Mouse (Mus musculus): Measurements from ENCODE around the gene Tlx3.

The Tlx3 gene

DNA sequence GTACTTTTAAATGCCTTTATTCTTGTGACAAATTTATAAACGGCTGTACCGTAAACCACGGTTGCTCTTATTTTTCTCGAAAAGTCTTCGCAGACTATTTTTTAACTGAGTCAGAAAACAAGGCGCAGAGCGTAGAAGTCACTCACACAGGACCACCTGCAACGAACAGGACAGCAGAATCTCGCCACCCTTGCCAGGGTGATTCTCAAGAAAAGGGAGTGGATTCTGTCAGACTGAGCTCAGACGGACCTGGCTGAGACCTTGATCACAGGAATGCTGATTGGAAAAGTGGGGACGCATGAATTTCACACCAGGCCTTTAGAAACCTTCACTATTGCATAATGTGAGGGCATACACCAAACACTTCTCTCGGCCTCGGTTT is 6.3 kb downstream of the Tlx3 start:
- DNase-seq (ENCODE audit: low read depth, low spot score): no peak

DNA sequence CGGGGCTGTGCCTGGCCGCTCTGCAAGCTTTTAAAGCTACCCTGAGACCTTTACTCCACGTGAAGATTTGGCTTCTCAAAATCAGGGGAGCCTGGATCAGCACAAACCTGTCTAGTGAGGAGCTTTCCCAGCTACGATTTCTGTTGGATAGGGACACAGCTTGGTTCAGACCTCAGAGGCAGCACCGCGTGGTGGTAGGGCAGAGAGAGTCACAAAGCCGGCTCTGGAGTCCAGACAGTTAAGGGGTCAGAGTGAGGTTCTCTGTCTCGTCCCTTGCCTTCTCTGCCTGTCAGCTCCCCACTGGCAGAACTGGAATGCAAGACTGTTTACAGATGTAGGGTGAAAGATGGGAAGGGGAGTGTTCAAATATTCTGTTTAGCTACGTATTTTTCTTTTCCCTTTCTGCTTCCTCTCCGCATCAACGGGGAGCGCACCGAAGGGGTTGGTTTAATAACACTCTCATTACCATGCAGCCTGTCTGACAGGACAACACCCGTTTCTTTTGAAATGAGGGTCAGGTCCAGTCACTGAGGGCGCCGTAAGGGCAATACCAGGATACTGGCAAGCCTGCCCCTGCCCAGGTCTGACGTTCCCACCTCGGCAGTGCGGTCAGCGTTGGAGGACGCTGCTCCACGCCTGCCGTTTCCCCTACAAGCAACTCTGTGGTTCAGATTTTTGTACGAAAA is 6.8 kb downstream of the Tlx3 start:
- no peak for DNase-seq (ENCODE audit: low read depth, low spot score)

DNA sequence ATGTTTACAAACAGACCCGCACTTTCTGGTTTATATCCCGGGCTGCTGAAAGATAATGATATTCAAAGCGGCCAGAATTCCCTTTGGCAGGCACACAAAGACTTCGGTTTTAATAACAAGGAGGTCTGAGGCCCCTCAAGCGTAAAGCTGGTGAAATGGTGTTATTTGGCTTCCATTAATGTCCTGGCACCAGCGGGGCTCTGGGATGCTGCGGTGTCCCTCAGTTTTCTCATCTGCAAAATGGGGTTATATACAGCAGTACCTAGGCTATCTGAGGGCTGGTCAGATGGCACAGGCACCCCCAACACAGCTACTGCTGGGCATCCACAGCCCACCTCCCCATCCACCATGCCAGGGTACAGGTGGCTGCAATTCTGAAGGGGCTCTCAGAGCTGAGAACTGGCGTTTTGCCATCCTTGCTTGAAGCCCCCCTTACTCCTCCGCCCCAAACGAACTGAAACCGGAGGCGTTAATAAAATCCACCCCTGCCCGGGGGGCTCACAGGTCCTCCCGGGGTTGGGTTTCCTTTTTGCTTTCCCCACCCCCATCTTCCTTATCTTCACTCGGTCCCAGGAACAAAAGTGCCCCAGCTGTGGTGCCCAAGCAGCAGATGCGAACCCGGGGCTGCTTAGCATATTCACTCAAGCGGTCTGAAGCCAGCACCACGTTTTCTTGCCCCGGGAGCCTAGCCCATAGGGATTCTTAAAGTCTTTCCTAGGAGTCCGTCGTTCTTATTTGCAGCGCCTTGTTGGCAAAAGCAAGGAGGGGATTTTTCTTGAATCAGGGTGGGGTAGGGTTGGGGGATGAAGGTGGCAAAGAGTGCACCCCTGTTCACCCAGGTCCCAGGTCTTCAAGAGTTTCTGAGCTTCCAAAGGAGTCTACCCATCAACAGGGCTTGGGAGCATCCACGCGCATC is 7.6 kb downstream of the Tlx3 start:
- no peak for DNase-seq (ENCODE audit: low read depth, low spot score)

DNA sequence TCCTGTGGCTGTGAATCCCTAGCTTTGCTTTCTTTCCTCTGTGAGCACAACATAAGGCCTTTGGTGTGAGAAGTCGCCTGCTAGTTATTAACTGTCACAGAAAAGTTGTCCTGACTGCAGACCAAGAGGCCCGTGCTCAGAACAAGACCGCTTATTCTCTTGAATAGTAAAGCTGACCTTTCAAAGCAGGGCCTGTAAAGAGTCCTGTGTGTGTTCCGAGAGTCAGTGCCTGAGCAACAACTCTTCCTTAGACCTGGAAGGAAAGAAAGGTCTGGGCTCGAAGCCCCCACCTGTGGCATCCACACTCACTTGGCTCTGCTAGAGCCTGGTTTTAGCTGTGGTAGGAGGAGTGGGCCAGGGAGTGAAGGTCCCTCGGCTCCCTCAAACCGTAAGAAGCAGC is 8.3 kb downstream of the Tlx3 start:
- no peak for DNase-seq (ENCODE audit: low read depth, low spot score)

- no peak for DNase-seq (ENCODE audit: low read depth, low spot score)
Observed at GRCm38 (mm10) chr11:33193695-33194094, 9.7 kb downstream of the Tlx3 start.

DNA sequence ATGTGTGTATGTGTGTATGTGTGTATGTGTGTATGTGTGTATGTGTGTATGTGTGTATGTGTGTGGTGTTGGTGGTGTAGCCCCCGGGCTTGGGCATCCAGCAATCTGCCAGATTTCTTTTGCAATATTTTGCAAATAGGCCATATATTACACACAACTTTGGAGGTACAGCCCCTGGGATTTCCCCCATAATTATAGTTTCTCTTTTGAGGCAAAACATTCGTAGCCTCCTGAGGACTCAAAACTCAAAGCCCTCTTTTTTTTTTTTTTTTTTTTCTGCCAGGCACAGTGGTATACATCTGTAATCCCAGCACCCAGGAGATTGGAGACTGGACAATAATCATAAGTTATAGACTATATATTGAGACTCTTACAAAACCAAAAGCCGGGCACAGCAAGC is 21.6 kb downstream of the Tlx3 start:
- no peak for DNase-seq (ENCODE audit: low read depth, low spot score)

DNA sequence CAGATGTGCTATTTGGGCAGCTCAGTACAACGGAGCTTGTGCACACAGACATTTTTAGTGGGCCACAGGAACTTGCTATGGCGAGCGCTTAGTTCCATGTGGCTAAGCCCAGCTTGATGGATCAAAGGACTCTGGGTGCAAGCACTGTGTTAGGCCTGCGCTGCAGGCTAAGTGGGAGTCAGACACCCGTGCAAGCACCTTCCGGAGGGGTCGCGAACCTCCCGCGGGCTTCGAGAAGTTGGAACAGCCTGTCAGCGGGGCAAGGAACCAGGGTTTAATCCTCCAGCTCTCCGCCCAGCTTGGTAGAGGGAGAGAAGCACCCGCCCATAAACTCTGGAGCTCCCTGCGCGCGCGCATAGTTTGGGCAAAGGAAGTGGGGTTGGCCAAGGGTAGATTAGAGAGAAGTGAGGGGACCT is 22.7 kb downstream of the Tlx3 start:
- no peak for DNase-seq (ENCODE audit: low read depth, low spot score)

- DNase-seq (ENCODE audit: low read depth, low spot score): no peak
Observed at GRCm38 (mm10) chr11:33179802-33180201, 23.6 kb downstream of the Tlx3 start.

DNA sequence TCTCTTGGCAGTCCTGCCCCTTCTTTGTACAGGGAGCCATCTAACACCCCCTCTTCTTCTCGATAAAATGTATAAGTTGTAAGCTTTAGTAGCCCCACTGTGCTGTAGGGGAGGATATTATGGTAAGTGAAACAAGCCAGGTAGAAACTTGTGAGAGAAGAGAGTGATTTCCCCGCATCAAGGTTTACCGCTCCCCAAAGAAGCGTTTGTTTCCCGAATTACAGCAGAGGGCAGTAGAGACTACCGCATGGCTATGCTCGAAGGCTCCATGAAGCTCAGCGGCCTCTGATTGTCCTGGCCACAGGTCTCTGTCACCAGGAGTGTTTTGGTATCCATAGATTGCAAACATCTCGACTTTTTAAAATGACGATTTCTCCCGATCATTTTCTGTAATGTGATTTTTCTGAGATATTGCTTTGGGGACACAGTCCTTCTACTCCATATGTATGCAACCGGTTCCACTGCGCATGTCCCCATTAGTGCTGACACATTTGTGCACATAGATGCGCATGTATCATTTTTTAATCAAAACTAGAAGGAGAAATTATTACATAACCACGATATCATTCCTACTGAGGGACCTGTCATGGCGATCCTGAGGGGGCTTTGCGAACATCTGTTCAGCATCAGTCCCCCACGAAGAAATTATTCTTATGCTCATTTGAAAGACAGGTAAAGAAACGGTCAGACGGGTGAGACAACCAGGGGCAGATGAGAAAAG is 26.7 kb downstream of the Tlx3 start:
- DNase-seq (ENCODE audit: low read depth, low spot score): no peak

DNA sequence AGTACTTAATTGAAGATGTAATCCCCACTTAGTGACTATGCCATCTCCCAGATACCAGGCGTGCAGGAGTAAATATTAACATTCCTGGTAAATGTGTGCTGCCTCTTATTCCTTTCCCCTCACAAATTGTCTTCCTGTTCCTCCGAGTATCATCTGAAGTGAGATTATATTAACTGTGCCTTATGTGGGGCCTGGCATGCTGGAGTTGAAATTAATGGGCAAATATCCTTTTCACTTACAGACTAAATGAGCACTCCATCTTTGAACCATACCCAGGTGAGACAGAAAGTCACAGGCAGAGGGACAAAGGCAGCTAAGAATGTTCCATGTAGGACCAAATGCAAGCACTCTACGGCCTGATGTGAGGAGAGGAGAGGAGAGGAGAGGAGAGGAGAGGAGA is 27.6 kb downstream of the Tlx3 start:
- DNase-seq (ENCODE audit: low read depth, low spot score): no peak

GRCm38 (mm10) chr11:33170489-33170888 is 32.9 kb downstream of the Tlx3 start:
- no peak for DNase-seq (ENCODE audit: low read depth, low spot score)

DNA sequence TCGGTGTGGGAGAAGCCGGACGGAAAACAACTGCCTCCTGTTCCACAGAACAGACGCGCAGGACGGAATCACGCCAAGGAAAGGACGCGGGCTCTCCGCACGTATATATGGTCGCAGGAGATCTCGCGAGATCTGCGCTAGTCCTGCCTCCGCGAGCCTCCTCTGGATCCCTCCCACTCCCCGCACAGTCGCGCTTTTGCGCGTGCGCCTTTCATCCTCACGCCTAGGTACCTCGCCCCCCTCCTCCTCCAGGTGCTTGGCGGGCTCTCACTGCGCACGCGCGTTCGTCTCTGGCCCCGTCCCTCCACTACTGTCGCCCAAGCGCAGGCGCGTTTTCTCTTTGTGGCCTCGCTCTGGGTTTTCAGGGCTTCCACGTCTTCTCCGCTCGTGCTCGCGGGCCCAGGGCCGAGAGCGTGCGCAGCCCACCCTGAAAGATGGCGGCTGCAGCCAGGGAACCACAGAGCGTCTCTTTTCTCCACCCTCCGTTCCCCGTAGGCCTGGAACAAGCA is 40.3 kb downstream of the Tlx3 start, which contains the start of gene Npm1:
Gene Npm1, minus strand, starts transcription at position 209 of the 509 bp plus-strand sequence.
- peak; percentile 98 for DNase-seq (ENCODE audit: low read depth, low spot score)

DNA sequence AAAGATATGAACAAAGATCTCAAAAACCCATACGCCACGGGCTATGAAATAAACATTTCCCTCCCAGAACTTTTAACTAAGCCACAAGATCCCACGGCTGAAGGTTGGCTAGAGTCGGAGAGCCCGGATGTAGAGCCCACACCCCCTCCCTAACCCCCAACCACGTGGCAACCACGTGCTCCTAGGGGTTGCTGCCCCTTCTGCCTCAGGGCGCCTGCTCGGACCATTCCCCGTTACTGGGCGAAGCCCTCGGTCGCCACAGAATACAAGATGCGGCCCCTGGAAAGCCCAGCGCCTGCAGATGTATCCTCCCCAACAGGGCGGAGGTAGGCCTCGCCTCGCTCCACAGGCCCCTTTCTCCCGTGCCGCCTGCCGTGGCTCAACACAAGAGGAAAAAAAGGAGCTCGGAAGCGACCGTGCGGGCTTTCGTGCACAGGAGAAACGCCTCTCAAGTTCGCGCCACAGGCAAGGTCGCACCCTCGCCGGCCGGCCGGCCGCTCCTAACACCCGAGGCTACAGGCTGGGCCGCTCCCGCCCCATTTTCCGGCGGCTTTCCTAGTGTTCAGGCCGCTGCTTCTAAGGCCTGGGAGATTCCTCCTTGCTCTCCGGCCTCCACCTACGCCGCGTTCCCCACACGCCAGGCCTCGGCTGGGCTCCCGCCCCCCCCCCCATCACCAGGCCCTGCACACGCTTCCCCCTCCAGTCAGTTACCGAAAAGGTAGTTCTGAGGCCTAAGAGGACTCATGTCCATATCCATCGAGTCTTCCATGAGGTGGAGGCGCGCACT is 41.0 kb downstream of the Tlx3 start:
- no peak for DNase-seq (ENCODE audit: low read depth, low spot score)

DNA sequence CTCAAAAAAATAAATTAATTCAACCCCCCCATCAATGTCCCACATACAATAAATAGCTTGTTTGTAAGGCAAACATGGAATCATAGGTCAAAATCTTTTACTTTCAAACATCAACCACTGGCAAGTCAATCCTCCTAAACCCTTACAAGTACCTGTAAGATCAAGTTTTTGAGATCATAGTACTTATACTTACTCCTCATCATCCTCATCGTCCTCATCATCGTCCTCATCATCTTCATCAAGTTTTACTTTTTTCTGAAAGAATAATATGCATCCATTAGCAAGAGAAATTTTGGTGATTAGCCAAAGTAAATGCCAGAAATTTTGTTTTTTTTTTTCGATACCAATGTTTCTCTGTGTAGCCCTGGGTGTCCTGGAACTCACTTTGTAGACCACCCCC is 43.6 kb downstream of the Tlx3 start:
- no peak for DNase-seq (ENCODE audit: low read depth, low spot score)

DNA sequence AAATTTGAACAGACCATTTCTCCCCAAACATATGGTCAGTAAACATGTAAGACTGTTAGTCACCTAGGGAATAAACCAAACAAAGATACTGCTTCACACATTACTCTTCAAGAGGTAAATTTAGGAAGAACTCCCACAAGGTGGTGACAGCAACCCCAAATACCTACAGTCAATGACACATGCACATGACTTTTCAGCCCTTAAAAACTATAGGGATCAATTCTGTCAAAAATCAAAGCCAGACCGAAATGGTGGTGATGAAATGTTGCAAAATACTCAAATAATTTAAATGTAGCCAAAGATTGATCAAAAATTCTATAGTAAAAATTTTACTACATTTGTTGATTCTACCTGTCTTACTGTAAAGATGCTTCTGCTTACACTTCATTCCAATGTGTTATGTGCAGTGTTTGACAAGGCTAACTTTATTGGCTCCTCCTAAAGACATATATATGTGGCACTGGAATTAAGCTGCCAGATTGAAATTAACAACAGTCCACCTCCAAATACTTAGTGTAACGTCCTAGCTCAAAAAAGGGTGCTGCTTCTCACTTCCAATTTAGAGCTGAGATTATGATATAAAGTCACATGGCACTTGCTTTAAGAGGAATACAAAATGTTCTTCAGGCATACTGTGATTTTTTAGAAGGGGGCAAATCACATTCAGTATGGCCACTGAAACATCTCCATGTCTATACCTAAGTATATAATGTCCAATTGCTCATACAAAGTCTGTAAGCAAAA is 45.8 kb downstream of the Tlx3 start:
- DNase-seq (ENCODE audit: low read depth, low spot score): no peak

- no peak for DNase-seq (ENCODE audit: low read depth, low spot score)
Observed at GRCm38 (mm10) chr11:33156436-33157015, 46.9 kb downstream of the Tlx3 start.

DNA sequence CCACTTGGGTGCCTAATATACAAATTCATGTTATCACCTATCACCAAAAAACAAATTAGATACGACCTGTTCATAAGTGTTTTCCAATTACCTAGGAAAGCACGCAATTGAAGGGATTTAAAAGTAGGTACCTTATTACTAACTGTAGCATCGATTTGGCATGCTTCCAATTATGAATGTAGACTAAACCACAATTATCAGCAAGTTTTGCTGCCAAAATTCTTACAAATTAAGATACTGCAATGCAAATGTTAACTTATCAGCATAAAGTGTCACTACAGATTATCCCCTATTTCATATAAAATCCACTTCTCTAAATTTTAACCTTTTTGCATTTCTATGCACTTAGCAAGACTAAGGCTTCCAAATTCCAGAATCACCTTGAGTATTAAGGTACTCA is 48.9 kb downstream of the Tlx3 start:
- no peak for DNase-seq (ENCODE audit: low read depth, low spot score)

GRCm38 (mm10) chr11:33152997-33153396 is 50.4 kb downstream of the Tlx3 start:
- no peak for DNase-seq (ENCODE audit: low read depth, low spot score)

- no peak for DNase-seq (ENCODE audit: low read depth, low spot score)
Observed at GRCm38 (mm10) chr11:33151780-33152145, 51.6 kb downstream of the Tlx3 start.

DNA sequence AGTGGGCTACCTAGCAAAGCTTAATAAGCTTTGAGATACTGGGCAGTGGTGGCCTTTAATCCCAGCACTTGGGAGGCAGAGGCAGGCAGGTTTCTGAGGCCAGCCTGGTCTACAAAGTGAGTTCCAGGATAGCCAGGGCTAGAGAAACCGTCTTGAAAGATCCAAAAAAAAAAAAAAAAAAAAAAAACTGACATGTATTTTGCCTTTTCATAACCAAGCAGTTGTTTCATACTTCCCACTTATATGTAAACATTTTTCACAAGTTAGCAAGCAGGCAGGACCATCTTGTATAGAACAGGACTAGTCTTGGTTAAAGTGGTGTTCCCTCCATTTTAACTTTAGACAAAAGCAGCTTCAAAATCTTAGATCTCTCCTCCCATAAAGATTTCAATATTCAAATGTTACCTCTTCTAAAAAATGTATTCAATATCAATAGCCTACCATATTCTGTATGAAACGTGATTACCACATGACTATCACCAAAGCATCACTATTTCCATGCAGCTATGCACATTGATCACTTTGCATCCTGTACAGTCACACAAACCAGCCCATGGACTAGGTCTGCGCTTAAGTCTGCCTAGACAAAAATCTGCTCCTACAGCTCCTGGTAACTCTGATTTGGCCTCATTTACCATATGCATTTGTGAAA is 52.1 kb downstream of the Tlx3 start:
- no peak for DNase-seq (ENCODE audit: low read depth, low spot score)
